Mouse (Mus musculus): Measurements from ENCODE around the gene Krt23.

Krt23 gene

GRCm38 (mm10) chr11:99492733-99493573 is at the start of gene Krt23:
Krt23 (minus strand) TSS chr11:99493137.
- no peak for DNase-seq (ENCODE audit: low read depth)

- peak; percentile 14 for DNase-seq (ENCODE audit: low read depth)
Observed at GRCm38 (mm10) chr11:99539721-99540120, 46.8 kb upstream of the Krt23 start.

GRCm38 (mm10) chr11:99521288-99521860 is 28.4 kb upstream of the Krt23 start, which contains the start of gene Krt39:
Krt39 (minus strand) TSS chr11:99521338.
- no peak for DNase-seq (ENCODE audit: low read depth)

GRCm38 (mm10) chr11:99514098-99514497 is 21.2 kb upstream of the Krt23 start:
- no peak for DNase-seq (ENCODE audit: low read depth)

- DNase-seq (ENCODE audit: low read depth): no peak
Observed at GRCm38 (mm10) chr11:99500095-99500805, 7.3 kb upstream of the Krt23 start.

GRCm38 (mm10) chr11:99496460-99496859 is 3.5 kb upstream of the Krt23 start:
- DNase-seq (ENCODE audit: low read depth): no peak

GRCm38 (mm10) chr11:99494741-99495140 is 1.8 kb upstream of the Krt23 start:
- no peak for DNase-seq (ENCODE audit: low read depth)

- DNase-seq (ENCODE audit: low read depth): no peak
Observed at GRCm38 (mm10) chr11:99493574-99493850, 575 bp upstream of the Krt23 start.

GRCm38 (mm10) chr11:99491040-99491439 is 1.9 kb downstream of the Krt23 start:
- no peak for DNase-seq (ENCODE audit: low read depth)

GRCm38 (mm10) chr11:99490624-99491023 is 2.3 kb downstream of the Krt23 start:
- no peak for DNase-seq (ENCODE audit: low read depth)

- DNase-seq (ENCODE audit: low read depth): no peak
Observed at GRCm38 (mm10) chr11:99489233-99489632, 3.7 kb downstream of the Krt23 start.

GRCm38 (mm10) chr11:99474981-99475380 is 18.0 kb downstream of the Krt23 start:
- DNase-seq (ENCODE audit: low read depth): no peak

- DNase-seq (ENCODE audit: low read depth): no peak
Observed at GRCm38 (mm10) chr11:99473433-99473832, 19.5 kb downstream of the Krt23 start.

GRCm38 (mm10) chr11:99472405-99472804 is 20.5 kb downstream of the Krt23 start:
- DNase-seq (ENCODE audit: low read depth): peak; percentile 66

GRCm38 (mm10) chr11:99471946-99472345 is 21.0 kb downstream of the Krt23 start:
- peak; percentile 78 for DNase-seq (ENCODE audit: low read depth)

- DNase-seq (ENCODE audit: low read depth): no peak
Observed at GRCm38 (mm10) chr11:99469228-99469627, 23.7 kb downstream of the Krt23 start.

GRCm38 (mm10) chr11:99468566-99468965 is 24.4 kb downstream of the Krt23 start:
- DNase-seq (ENCODE audit: low read depth): no peak

- peak; percentile 41 for DNase-seq (ENCODE audit: low read depth)
Observed at GRCm38 (mm10) chr11:99466316-99466715, 26.6 kb downstream of the Krt23 start.

GRCm38 (mm10) chr11:99464836-99465235 is 28.1 kb downstream of the Krt23 start:
- peak; percentile 91 for DNase-seq (ENCODE audit: low read depth)

GRCm38 (mm10) chr11:99463155-99463554 is 29.8 kb downstream of the Krt23 start:
- peak; percentile 68 for DNase-seq (ENCODE audit: low read depth)

GRCm38 (mm10) chr11:99461736-99462135 is 31.2 kb downstream of the Krt23 start:
- DNase-seq (ENCODE audit: low read depth): no peak

- DNase-seq (ENCODE audit: low read depth): no peak
Observed at GRCm38 (mm10) chr11:99458887-99459286, 34.0 kb downstream of the Krt23 start.

GRCm38 (mm10) chr11:99454759-99455158 is 38.2 kb downstream of the Krt23 start:
- no peak for DNase-seq (ENCODE audit: low read depth)

All from NIH3T3 (cell line).